8 mouse cellular contexts compared by ENCODE assay signal in the genomic region with DNA sequence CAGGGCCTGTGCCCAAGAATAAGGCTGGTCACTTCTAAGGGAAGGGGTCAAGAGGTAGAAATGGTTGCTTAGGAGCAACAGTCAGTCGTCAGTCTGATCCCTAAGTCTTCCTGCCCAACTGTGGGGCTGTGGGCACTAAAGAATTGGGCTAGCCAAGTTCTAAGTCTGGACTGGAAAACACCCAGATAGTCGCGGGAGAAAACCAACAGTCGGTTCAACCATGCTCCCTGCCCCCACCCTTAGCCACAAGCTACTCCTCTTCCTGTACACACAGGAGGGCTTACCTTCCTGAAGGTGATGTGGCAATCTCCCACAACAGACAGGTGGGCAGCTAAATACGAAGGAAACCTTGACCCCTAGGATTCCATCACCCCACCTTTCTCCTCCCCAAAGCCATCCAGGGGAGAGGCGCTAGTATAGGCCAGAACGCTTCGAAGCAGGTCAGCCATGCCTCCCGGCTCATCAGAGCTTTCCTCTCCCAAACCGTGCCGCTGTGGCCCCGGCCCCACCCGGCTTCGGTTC. TPM values are rescaled to one million over a fixed set of nuclear protein-coding genes. Genes with fewer than 3 reads are reported as not detected.
DNase-seq lines count a peak whose midpoint lies in the region; TF ChIP-seq lines count a peak whose summit lies in the region.

No protein-coding gene starts in this region.

- no peak for TF ChIP-seq POLR2A in lung, adult 2 months (IDR thresholded peaks at IDR 0.05; ENCODE audit: borderline replicate concordance, extremely low read depth, low read depth, low read length)
- no peak for TF ChIP-seq POLR2A in bone marrow macrophage, adult 2 months (IDR thresholded peaks at IDR 0.05; ENCODE audit: borderline replicate concordance, low read depth, low read length)
- TF ChIP-seq POLR2A in myocyte (IDR thresholded peaks at IDR 0.05; ENCODE audit: insufficient read length, low read depth), result no peak

- H3K4me2 ChIP-seq in myocyte (ENCODE audit: low read depth), result peak overlapping the region; percentile 94

- no peaks in the 10 kb centered on the region for H3K9me3 ChIP-seq in forebrain, embryonic 10.5 days
- no peaks in the 10 kb centered on the region for H3K9me3 ChIP-seq in limb, embryonic 10.5 days (replicated peaks)

- peak overlapping the region; percentile 77 for H3K4me3 ChIP-seq in lung, adult 2 months (replicated peaks; ENCODE audit: extremely low read depth, low read depth, low read length)
- H3K4me3 ChIP-seq in bone marrow macrophage, adult 2 months (ENCODE audit: insufficient read depth, low read length), result peak overlapping the region; percentile 91
- H3K4me3 ChIP-seq in forebrain, embryonic 10.5 days, result peak overlapping the region; percentile 60
- H3K4me3 ChIP-seq in limb, embryonic 10.5 days, result peak overlapping the region; percentile 85
- peak overlapping the region; percentile 25 for H3K4me3 ChIP-seq in myocyte

- peaks cover 10% of the 10 kb centered on the region for H3K27me3 ChIP-seq in forebrain, embryonic 10.5 days (ENCODE audit: poor library complexity, severe bottlenecking)
- H3K27me3 ChIP-seq in limb, embryonic 10.5 days (ENCODE audit: low read depth, poor library complexity, severe bottlenecking), result peaks cover 22% of the 10 kb centered on the region
- H3K27me3 ChIP-seq in myocyte (ENCODE audit: control insufficient read depth, insufficient read depth, insufficient read length), result peaks cover 6% of the 10 kb centered on the region

- H3K4me1 ChIP-seq in lung, adult 2 months (ENCODE audit: control insufficient read depth, insufficient read depth, low read length), result peaks cover 4% of the 10 kb centered on the region; the same call in 1 of the 2 replicates
- peaks cover 60% of the 10 kb centered on the region for H3K4me1 ChIP-seq in bone marrow macrophage, adult 2 months (ENCODE audit: control insufficient read depth, insufficient read depth, low read length)
- H3K4me1 ChIP-seq in forebrain, embryonic 10.5 days, result peaks cover 45% of the 10 kb centered on the region
- peaks cover 36% of the 10 kb centered on the region for H3K4me1 ChIP-seq in limb, embryonic 10.5 days

- H3ac ChIP-seq in myocyte (ENCODE audit: control insufficient read depth, insufficient read length), result no peak overlapping the region

- no peak for DNase-seq in lung, adult 2 months
- DNase-seq in lung, postnatal 36 days, result no peak
- DNase-seq in forebrain, embryonic 10.5 days (ENCODE audit: extremely low spot score, low spot score), result no peak
- DNase-seq in limb, embryonic 10.5 days (ENCODE audit: low spot score), result no peak
- no peak for DNase-seq in urinary bladder, adult 18-20 months (ENCODE audit: low spot score in 2 of 2)
- no peak for DNase-seq in urinary bladder, postnatal 36 days (ENCODE audit: low spot score in 2 of 2)

- no peak overlapping the region for H3K27ac ChIP-seq in bone marrow macrophage, adult 2 months (ENCODE audit: insufficient read depth, low read depth, low read length)
- H3K27ac ChIP-seq in forebrain, embryonic 10.5 days, result peak overlapping the region; percentile 89
- H3K27ac ChIP-seq in limb, embryonic 10.5 days, result peak overlapping the region; percentile 78

- no peak for TF ChIP-seq CTCF in lung, adult 2 months (IDR thresholded peaks at IDR 0.05; ENCODE audit: insufficient read depth, low read length)
- no peak for TF ChIP-seq CTCF in bone marrow macrophage, adult 2 months (IDR thresholded peaks at IDR 0.05; ENCODE audit: low read depth, low read length)

- H3K36me3 ChIP-seq in forebrain, embryonic 10.5 days (replicated peaks), result peaks cover 3% of the 10 kb centered on the region; the same call in 1 of the 2 replicates
- no peaks in the 10 kb centered on the region for H3K36me3 ChIP-seq in limb, embryonic 10.5 days
- H3K36me3 ChIP-seq in myocyte (ENCODE audit: control insufficient read depth, insufficient read depth), result no peaks in the 10 kb centered on the region

- H3K79me2 ChIP-seq in myocyte (ENCODE audit: control insufficient read depth, insufficient read depth), result peaks cover 3% of the 10 kb centered on the region

- 20% methylated on average over 14 of the region's 14 CpGs for WGBS in lung, adult 2 months
- 8% methylated on average over 14 of the region's 14 CpGs for WGBS in forebrain, embryonic 10.5 days
- WGBS in limb, embryonic 10.5 days, result 10% methylated on average over 14 of the region's 14 CpGs

TF ChIP-seq in myocyte, 11 proteins besides CTCF, POLR2A, EP300 and RAD21:
- TF ChIP-seq TCF3 (IDR thresholded peaks at IDR 0.05; ENCODE audit: insufficient read length, low read depth), result no peak
- TF ChIP-seq REST (IDR thresholded peaks at IDR 0.05; ENCODE audit: insufficient read depth, insufficient read length), result no peak
- no peak for TF ChIP-seq TCF12 (IDR thresholded peaks at IDR 0.05; ENCODE audit: insufficient read depth, poor library complexity, severe bottlenecking)
- TF ChIP-seq SRF (IDR thresholded peaks at IDR 0.05; ENCODE audit: control insufficient read depth, insufficient read length, low read depth), result no peak
- no peak for TF ChIP-seq MYOD1 (IDR thresholded peaks at IDR 0.05; ENCODE audit: control insufficient read depth in 1 of 3, insufficient read length in 2 of 3, low read depth in 2 of 3)
- no peak for TF ChIP-seq MAX (IDR thresholded peaks at IDR 0.05; ENCODE audit: low read depth)
- no peak for TF ChIP-seq E2F4 (IDR thresholded peaks at IDR 0.05; ENCODE audit: insufficient read depth)
- TF ChIP-seq MYOG (IDR thresholded peaks at IDR 0.05; ENCODE audit: control insufficient read depth in 1 of 3, insufficient read depth in 1 of 3, insufficient read length in 2 of 3, low read depth in 2 of 3), result no peak
- TF ChIP-seq POLR2AphosphoS2 (IDR thresholded peaks at IDR 0.05; ENCODE audit: insufficient read length, low read depth), result no peak
- no peak for TF ChIP-seq CEBPB (IDR thresholded peaks at IDR 0.05; ENCODE audit: insufficient read depth, poor library complexity, severe bottlenecking)
- no peak for TF ChIP-seq USF1 (IDR thresholded peaks at IDR 0.05; ENCODE audit: low read depth)

RNA-seq across cellular contexts. Expression of a gene that starts 1.4 kb away (rescaled TPM):
- polyA plus RNA-seq in lung, adult 2 months (2012; rRNA removed), result 5.5 and 9.3 TPM in 2 replicates
- 10.3 and 11.4 TPM in 2 replicates for polyA plus RNA-seq in bone marrow macrophage, adult 2 months (2012; ENCODE audit: insufficient read depth, insufficient read length, missing spikeins)
- polyA plus RNA-seq in forebrain, embryonic 10.5 days (2016; fragmentation: Nextera tagmentation; extraction: Ambion mirVana), result 23.1 and 25.0 TPM in 2 replicates
- polyA plus RNA-seq in limb, embryonic 10.5 days (2016; fragmentation: Nextera tagmentation; extraction: Ambion mirVana), result 9.7 and 14.7 TPM in 2 replicates
- 16.9 TPM for polyA plus RNA-seq in myocyte (2012; fragmentation: generic; extraction: Trizol)

Comparison
In these comparisons a context has a peak if more than half of its experiments do, and no peak if none do; other contexts are left out.
1. H3K4me3 ChIP-seq: peak in every context shown above with its lines; median percentile 91 in bone marrow macrophage, adult 2 months; 85 in limb, embryonic 10.5 days; 77 in lung, adult 2 months; 60 in forebrain, embryonic 10.5 days; 25 in myocyte.